Mouse (Mus musculus) left cerebral cortex, adult 2 months (tissue): ENCODE results near the gene Vwa2. TPM values are rescaled to one million over a fixed set of nuclear protein-coding genes. Genes with fewer than 3 reads are reported as not detected.
A peak's percentile ranks its signal among the peaks of the same experiment; 100 is the strongest.

Source experiments
- DNase-seq, 2 experiments: peaks; one replicate each; pipeline ENCODE4 v3.0.0; 2021 to 2022; ENCODE audit warnings: low spot score in 2 of 2, mixed read lengths in 1 of 2; ENCODE audit errors: extremely low spot score in 1 of 2
- H3K27ac ChIP-seq: fragments of 200-600 bp; 2 replicates; pipeline ENCODE4 v1.8.1; 2022
- H3K4me3 ChIP-seq: fragments of 200-600 bp; 2 replicates; pipeline ENCODE4 v1.8.1; 2022
- CTCF ChIP-seq: fragments of 200-600 bp; IDR thresholded peaks from 2 replicates; pipeline ENCODE4 v1.8.1; 2022; ENCODE audit warnings: antibody characterized with exemption, mild to moderate bottlenecking, moderate library complexity
- intact Hi-C: fragments of 180-260 bp; cut with DNase I; formaldehyde crosslinking; loops from one replicate; pipeline ENCODE4 v1.15.1; 2025
- total RNA-seq, 2 experiments: library from RNA; stranded (reverse); gene quantifications; 2 replicates each; pipeline ENCODE4 v1.2.3; 2021

Gene Vwa2
- total RNA-seq, 2 experiments from 2014 or later: not detected

DNA sequence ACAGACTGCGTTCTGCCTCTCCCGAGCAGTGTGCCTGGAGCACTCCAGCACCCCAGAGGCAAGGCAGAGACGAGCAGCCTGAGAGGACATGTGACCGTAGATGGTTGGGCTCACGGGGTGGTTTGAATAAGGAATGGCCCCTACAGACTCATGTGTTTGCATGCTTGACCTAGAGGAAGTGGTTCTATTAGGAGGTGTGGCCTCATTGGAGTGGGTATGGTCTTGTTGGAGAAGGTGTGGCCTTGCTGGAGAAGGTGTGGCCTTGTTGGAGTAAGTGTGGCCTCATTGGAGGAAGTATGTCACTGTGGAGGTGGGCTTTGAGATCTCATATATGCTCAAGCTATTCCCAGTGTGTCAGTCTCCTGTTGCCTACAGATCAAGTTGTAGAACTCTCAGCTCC, 63.9 kb downstream of the Vwa2 start:
- TF ChIP-seq CTCF: no peak
- no peak for DNase-seq
- Histone ChIP-seq H3K27ac (no peak overlapping the region), H3K4me3 (no peak overlapping the region)
- intact Hi-C loops: no loop called here

- intact Hi-C loops: no loop called here
- no peak for DNase-seq
- H3K27ac ChIP-seq: no peak overlapping the region
These were observed 65.8 kb downstream of the Vwa2 start for GRCm38 (mm10) chr19:56939826-56940225.

GRCm38 (mm10) chr19:56940507-56940906, 66.5 kb downstream of the Vwa2 start:
- Histone ChIP-seq H3K27ac (no peak overlapping the region), H3K4me3 (no peak overlapping the region)
- no peak for TF ChIP-seq CTCF
- DNase-seq: no peak
- intact Hi-C loops: no loop called here

More at GRCm38 (mm10) chr19:56939826-56940225, 65.8 kb downstream of the Vwa2 start:
- no peak overlapping the region for H3K4me3 ChIP-seq
- no peak for TF ChIP-seq CTCF

DNA sequence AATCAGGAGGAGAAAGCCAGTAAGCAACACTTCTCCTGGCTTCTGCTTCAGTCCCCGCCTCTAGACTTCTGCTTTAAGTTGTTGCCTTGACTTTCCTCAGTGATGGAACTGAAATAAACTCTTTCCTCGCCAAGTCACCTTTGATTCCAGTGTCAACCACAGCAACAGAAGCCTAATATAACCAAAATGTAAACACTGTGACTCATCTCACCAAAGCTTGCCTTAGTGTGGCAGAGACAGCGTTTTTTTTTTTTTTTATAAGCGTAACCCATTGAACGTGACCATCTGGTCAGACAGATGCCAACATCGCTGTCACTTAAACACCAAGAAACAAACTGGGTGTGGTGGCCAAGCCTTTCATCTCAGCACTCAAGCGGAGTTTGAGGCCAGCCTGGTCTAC, 68.2 kb downstream of the Vwa2 start:
- intact Hi-C loops: no loop called here
- TF ChIP-seq CTCF: no peak
- no peak for DNase-seq

DNA sequence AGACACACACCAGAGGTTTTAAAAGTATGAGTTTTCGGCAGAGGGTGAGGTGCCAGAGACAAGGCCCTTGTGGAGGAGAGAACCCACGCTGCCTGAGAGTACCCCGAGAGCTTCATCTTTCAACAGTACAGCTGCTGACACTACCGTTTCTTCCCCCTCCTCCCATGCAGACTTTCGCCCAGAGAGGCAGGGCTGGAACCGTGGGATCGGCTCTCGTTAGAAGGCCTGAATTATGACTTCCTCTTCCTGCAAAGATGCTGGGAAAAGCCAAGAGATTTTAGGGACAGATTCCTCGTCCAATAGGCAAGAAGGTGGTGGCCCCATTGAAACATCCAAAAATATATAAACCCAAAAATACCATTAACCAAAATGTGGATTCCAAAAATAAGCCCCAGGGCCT, 70.2 kb downstream of the Vwa2 start:
- Histone ChIP-seq H3K4me3 (no peak overlapping the region), H3K27ac (no peak overlapping the region)
- intact Hi-C loops: no loop called here
- TF ChIP-seq CTCF: no peak
- DNase-seq: no peak

More for the DNA sequence above, 68.2 kb downstream of the Vwa2 start:
- no peak overlapping the region for H3K27ac ChIP-seq
- H3K4me3 ChIP-seq: no peak overlapping the region

- intact Hi-C loops: no loop called here
- Histone ChIP-seq H3K27ac (no peak overlapping the region), H3K4me3 (no peak overlapping the region)
- TF ChIP-seq CTCF: peak; percentile 5; the same call in 1 of the 2 replicates
- DNase-seq: no peak
These were observed 70.8 kb downstream of the Vwa2 start for GRCm38 (mm10) chr19:56944826-56945225.

GRCm38 (mm10) chr19:56945621-56946020, 71.6 kb downstream of the Vwa2 start:
- intact Hi-C loops: no loop called here
- no peak for DNase-seq
- no peak overlapping the region for H3K4me3 ChIP-seq

GRCm38 (mm10) chr19:56946277-56946676, 72.2 kb downstream of the Vwa2 start:
- intact Hi-C loops: no loop called here
- Histone ChIP-seq H3K27ac (no peak overlapping the region), H3K4me3 (no peak overlapping the region)
- TF ChIP-seq CTCF: no peak
- DNase-seq: no peak

More at GRCm38 (mm10) chr19:56945621-56946020, 71.6 kb downstream of the Vwa2 start:
- TF ChIP-seq CTCF: no peak
- H3K27ac ChIP-seq: no peak overlapping the region

DNA sequence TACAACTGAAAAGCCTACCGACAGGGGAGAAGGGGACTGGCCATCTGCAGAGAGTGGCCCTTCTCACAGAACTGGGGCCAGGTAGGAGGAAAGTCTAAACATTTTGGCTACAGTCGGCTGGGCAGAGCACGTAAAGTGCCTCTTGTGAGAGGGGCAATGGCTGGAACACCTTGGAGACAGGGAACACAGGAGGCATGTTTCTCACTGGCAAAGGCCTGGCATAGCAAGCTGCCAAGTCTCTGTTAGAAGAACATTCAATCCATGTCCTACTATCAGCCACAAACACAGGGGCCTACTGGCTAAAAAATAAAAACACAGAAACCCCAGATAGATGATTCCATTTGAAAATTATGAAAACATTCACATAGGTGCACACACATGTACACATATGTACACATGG, 72.7 kb downstream of the Vwa2 start:
- no peak for TF ChIP-seq CTCF
- intact Hi-C loops: no loop called here
- DNase-seq: no peak
- no peak overlapping the region for H3K4me3 ChIP-seq
- no peak overlapping the region for H3K27ac ChIP-seq

GRCm38 (mm10) chr19:56947971-56948610, 74.0 kb downstream of the Vwa2 start:
- no peak overlapping the region for H3K27ac ChIP-seq
- DNase-seq: no peak
- TF ChIP-seq CTCF: no peak
- H3K4me3 ChIP-seq: no peak overlapping the region
- intact Hi-C loops: no loop called here

GRCm38 (mm10) chr19:56949868-56950267, 75.8 kb downstream of the Vwa2 start:
- TF ChIP-seq CTCF: no peak
- DNase-seq: no peak
- intact Hi-C loops: no loop called here
- no peak overlapping the region for H3K4me3 ChIP-seq
- H3K27ac ChIP-seq: no peak overlapping the region

DNA sequence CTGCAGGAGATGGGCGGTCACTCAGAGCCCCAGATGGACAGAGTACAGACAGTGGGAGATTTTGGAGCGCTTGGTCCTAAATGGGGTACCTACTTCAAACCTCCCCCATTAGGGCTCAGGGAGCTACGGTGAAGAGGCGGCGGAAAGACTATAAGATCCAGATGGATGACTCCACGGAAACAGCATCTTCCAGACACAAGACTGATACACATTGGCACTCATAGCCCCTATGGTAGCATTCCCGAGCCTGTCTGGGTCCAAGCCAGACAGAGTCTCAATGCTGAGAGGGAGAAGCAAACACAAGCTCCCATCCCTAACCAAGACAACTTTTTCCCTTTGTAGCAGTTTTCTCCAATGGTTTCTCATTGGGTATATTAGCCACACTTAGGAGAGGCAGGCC, 76.8 kb downstream of the Vwa2 start:
- TF ChIP-seq CTCF: no peak
- no peak for DNase-seq
- H3K27ac ChIP-seq: no peak overlapping the region
- no peak overlapping the region for H3K4me3 ChIP-seq
- intact Hi-C loops: no loop called here

- intact Hi-C loops: no loop called here
These were observed 79.8 kb downstream of the Vwa2 start for GRCm38 (mm10) chr19:56953856-56954255.

More at GRCm38 (mm10) chr19:56953856-56954255, 79.8 kb downstream of the Vwa2 start:
- TF ChIP-seq CTCF: no peak
- DNase-seq: no peak
- no peak overlapping the region for H3K4me3 ChIP-seq
- no peak overlapping the region for H3K27ac ChIP-seq
